Mouse (Mus musculus) kidney, adult 2 months (tissue): ENCODE results near the gene Celf2.

ENCODE experiments used
- CTCF ChIP-seq: fragments of 200-500 bp; conservative IDR thresholded peaks from 2 replicates; pipeline ENCODE4 v1.5.1; 2011; ENCODE audit warnings: low read depth, mild to moderate bottlenecking, control low read depth, low read length, moderate library complexity, mixed read lengths; ENCODE audit not compliant: insufficient read depth, insufficient read length
- POLR2A ChIP-seq: fragments of 200-500 bp; IDR thresholded peaks from one replicate; pipeline ENCODE4 v1.6.1; 2011; ENCODE audit warnings: low read depth, low read length, control low read depth

GRCm38 (mm10) chr2:6559581-6559980, 949.8 kb downstream of the Celf2 start:
- no peak for TF ChIP-seq CTCF
- no peak for TF ChIP-seq POLR2A
